Mouse (Mus musculus) CD4-positive helper T cell, adult 2 months (primary cell): Measurements from ENCODE around the gene Wapl.

Experiments
- DNase-seq: peaks from one replicate; pipeline ENCODE4 v3.0.0-alpha.2; 2012; ENCODE audit warnings: low read depth, missing footprints, low spot score

The Wapl gene

GRCm38 (mm10) chr14:34673395-34674228 lies at the start of gene Wapl:
Wapl (plus strand) TSS chr14:34673928.
- DNase-seq: peak; percentile 97

- no peak for DNase-seq
These were observed 46.9 kb upstream of the Wapl start for GRCm38 (mm10) chr14:34626824-34627223.

GRCm38 (mm10) chr14:34632722-34633448 lies 40.8 kb upstream of the Wapl start:
- no peak for DNase-seq

GRCm38 (mm10) chr14:34635192-34635591 lies 38.5 kb upstream of the Wapl start:
- DNase-seq: no peak

- no peak for DNase-seq
These were observed 38.0 kb upstream of the Wapl start for GRCm38 (mm10) chr14:34635721-34636120.

- DNase-seq: no peak
These were observed 29.6 kb upstream of the Wapl start for GRCm38 (mm10) chr14:34644140-34644539.

GRCm38 (mm10) chr14:34647870-34648475 lies 25.8 kb upstream of the Wapl start:
- DNase-seq: no peak

- no peak for DNase-seq
These were observed 16.6 kb upstream of the Wapl start for GRCm38 (mm10) chr14:34657131-34657530.

GRCm38 (mm10) chr14:34660351-34660787 lies 13.4 kb upstream of the Wapl start:
- no peak for DNase-seq

GRCm38 (mm10) chr14:34660788-34661591 lies 12.7 kb upstream of the Wapl start:
- no peak for DNase-seq

- DNase-seq: peak; percentile 69
These were observed 11.9 kb upstream of the Wapl start for GRCm38 (mm10) chr14:34661621-34662477.

- DNase-seq: no peak
These were observed 11.3 kb upstream of the Wapl start for GRCm38 (mm10) chr14:34662478-34662826.

GRCm38 (mm10) chr14:34663381-34663780 lies 10.3 kb upstream of the Wapl start:
- no peak for DNase-seq

GRCm38 (mm10) chr14:34669082-34669481 lies 4.6 kb upstream of the Wapl start:
- DNase-seq: no peak

GRCm38 (mm10) chr14:34670256-34670655 lies 3.5 kb upstream of the Wapl start:
- peak; percentile 61 for DNase-seq

- DNase-seq: peak; percentile 63
These were observed 582 bp downstream of the Wapl start for GRCm38 (mm10) chr14:34674229-34674791.

GRCm38 (mm10) chr14:34674932-34675331 lies 1.2 kb downstream of the Wapl start:
- peak; percentile 12 for DNase-seq

- DNase-seq: no peak
These were observed 1.7 kb downstream of the Wapl start for GRCm38 (mm10) chr14:34675347-34675865.

GRCm38 (mm10) chr14:34680815-34681214 lies 7.1 kb downstream of the Wapl start:
- DNase-seq: no peak

GRCm38 (mm10) chr14:34684989-34685388 lies 11.3 kb downstream of the Wapl start:
- DNase-seq: no peak
